Mouse (Mus musculus) WW6 (cell line): ENCODE data around the gene Cdc42bpg.
"Not testable (repeated sequence)": the region's sequence is repeated elsewhere in the genome, so short reads cannot be mapped to it uniquely, and the experiment has no call there.

Experiments
- DNase-seq: peaks from one replicate; pipeline ENCODE4 v3.0.0-alpha.2; 2013; ENCODE audit warnings: low read depth, low spot score

Cdc42bpg gene

DNA sequence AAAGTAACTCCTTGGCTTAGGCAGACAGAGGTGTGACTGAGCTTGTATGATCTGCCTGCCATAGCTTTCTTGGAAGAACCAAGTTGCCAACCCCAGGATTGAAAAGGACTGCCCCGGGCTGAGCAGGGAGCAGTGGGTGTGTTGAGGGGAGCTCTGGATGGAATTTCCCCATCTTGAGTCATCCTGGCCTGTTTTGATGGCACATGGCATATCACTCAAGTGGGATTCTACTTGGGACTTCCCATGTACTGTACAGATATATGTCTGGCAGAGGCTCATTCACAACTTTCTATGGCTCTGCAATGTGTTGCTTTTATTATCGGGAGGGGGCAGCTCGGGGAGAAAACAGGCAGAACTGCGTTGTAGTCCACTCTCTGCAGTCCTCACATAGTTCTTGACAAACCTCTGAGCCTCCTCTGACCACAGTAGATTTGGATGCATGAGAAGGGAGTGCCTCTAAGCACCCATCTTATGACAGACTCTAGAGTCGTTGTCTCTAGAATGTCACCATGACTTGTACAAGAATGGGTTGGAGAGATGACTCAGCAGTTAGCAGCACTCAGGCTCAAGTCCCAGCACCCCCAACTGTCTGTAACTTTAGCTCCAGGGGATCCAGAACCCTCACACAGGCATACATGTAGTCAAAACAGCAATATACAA, 9.6 kb upstream of the Cdc42bpg start:
- no peak for DNase-seq

DNA sequence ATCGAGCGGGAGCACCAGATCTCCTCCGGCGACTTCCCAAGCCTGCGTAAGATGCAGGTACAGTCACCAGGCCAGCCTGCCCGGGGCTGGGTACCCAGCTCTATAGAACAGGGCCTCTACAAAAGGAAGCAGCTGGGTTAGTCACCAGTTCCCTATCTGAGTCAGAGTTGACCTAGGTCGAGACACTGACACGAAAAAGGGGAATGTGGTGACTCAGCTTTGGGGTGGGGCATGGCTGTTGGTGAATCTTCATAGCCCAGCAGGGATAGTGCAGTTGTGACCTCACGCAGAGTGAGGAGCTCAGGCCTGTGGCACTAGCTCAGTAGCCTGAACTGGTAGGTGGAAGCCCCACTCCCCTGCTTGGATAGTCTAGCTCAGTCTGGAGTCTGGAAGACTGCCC, 8.6 kb upstream of the Cdc42bpg start:
- no peak for DNase-seq

DNA sequence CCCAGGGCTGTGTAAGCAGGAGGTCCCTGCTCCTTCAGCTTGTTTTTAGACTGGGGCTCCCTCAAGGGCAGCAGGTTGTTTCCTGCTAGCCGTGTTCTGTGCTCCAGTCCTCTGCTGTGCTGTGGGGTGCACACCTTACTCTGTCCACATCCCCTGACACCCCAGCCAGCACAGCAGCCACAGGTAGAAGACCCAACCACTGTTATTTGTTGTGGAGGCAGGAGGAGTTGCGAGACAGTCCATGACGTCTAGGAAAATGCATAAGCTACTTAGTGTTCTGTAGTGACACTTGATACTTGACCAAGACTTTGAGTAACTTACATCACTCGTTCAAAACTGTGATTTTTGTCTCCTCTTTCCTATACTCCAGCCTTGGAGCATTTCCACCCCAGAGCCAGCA, 7.3 kb upstream of the Cdc42bpg start:
- DNase-seq, result no peak

DNA sequence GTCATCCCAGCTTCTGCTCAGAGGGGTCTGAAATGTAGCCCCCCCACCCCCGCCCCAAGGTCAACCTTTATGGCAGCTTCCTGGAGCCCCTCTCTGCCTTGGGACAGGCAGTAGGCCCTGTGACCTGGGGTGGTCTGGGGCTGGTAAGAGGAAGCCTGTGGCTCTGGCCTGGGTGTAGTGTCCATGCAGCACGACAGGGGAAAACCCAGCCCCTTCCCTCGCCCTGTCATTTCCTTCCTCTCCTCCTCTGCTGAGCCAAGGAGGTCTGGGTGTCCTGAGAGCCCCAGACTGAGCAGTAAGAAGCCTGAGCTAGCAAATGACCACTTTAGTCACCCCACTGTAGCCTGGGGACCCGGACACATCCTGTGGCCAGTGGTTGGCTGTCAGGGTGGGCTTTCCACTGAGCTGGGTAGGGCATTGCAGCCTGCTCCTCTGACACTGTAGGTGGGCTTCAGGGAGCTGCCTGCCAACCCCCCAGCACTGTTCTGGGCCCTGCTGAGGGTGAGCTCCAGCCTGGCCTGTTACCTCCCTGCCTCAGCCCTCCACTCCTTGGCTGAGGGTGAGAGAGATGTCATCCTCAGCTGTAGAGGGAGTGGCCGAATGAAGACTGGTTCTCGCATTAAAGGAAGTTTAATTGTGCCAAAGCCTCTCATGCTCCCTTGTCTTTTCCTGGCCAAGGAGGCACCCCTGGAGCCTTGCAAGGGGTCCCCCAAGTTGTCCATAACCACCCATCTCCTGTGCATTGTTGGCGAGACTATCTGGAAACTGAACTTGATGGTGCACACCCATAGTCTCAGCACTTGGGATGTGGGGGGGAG, 6.6 kb upstream of the Cdc42bpg start:
- no peak for DNase-seq

DNA sequence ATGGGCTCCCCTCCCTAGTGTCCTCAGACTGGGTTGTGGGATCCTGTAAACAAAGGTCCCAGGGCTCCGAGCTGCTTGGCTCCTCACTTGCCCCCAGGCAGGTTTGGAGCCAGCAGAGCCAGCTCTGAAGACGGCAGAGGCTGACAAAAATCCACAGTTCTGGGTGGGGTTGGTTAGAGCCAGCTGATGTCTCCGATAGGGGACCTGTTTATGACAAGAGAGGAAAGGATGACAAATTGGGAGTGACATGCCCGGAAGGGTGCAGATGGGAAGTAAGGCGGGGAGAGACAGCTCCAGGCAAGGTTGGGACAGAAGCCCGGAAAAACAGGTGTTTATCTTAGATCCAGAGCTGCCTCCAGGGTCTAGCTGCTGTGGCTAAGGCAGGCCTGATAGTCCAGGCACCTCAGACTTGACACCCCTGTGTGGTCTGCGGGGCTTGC, 5.8 kb upstream of the Cdc42bpg start:
- no peak for DNase-seq

DNA sequence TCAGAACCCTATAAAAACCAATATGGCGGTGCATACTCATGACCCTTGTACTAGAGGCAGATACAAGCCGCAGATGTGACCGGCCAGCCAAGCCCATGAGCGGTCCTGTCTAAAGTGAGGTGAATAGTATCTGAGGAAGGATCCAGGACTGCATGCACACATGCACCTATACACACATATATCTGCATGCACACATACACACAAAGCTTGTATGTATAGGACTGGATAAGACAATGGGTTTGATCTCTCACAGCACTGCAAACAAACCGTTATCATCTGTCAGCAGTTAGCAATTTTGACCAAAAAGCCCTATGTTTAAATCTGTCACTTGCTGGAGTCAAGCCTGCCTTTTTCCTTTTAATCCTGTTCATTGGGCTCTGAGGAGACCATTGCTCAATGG, 4.1 kb upstream of the Cdc42bpg start:
- no peak for DNase-seq

DNA sequence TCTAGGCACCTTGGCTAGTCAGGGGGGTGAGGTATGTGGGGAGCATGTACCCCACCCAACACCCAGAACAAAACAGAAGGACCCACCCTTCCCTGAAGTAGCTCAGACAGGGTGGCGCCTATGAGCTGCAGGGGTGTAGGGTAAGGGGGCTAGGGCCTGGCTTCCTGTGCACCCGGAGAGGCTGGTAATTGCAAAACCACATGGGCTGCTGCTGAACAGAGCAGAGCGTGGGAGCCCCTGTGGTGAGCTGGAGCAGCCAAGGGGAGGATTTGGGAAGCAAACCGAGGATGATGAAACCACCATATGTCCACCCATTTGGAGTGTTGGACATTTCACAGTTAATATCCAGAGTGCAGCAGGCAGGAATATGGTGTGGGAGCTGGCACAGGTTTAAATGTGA, 3.7 kb upstream of the Cdc42bpg start:
- DNase-seq, result no peak

DNA sequence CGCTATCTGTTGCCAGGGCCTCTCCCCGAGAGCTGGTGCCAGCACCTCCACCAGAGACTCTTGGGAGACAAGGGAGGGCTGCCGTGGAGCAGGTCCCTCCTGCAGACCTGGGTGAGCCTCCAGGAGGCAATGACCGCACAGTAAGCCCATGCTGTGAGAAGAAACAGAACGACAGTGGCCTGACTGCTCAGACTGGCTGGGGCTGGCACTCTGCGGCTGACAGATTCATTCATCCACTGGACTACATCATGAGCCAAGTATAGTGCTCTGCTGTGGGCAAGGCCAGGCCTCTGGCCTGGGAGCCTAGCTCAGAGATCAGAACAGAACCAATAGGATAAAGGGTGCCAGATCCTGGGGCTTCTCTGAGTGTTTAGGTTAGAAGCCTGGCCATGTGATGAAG, 2.4 kb upstream of the Cdc42bpg start:
- DNase-seq, result no peak

DNA sequence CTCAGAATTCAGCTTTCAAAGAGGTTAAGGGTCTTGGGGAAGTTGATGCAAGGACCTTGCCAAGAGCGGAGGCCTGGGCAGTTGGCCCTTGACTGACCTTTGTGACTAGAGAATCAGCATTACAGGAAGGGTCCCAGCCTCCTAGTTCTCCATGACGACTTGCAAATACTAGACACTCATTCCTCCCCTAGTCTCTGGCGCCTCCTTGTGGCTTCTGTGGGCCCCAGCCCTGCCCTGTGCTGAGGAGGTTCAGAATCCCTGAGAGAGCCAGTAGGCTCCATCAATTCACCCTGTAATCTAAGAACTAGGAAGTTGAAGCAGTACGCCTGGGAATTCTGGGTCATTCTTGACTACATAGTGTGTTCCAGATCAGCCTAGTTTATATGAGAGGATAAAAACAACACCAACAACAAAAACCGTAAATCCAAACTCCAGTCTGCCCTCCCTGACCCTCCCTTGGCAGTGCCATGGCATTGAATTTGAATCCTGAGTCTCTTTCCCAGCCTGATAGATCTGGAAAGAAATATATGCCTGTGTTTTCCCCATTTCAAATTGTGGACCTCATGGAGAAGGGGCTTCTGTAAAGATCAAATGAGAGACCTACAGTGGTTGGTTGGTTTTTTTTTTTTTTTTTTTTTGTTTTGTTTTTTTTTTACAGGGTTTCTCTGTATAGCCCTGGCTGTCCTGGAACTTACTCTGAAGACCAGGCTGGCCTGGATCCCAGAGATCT, 1.3 kb upstream of the Cdc42bpg start:
- DNase-seq, result peak; percentile 63

DNA sequence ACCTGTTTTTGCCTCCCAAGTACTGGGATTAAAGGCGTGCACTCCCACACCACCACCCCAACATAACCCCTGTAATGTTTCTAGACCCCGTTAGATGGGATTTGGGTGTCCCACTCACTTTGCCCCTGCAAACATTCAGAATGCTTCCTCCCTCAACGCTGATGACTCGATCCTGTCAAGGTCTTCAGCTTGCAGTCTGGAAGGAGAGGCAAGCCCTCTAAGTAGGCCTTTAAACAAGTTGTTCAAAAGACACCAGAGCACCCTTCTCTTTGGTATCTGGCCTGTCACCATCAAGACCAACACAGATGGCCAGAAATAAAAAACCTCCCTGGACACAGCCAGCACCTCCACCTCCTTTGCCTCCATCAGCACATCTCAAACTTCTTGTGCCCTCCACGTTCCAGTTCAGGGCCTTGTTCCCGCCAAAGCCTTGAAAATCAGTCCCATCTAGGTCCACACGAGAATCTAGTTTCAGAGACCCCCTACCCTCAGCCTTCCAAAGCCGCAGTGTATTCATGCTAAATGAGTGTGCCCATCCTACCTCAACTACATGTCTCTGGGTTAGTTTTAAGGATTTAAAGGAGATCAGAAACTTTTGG, 640 bp upstream of the Cdc42bpg start:
- DNase-seq, result no peak

DNA sequence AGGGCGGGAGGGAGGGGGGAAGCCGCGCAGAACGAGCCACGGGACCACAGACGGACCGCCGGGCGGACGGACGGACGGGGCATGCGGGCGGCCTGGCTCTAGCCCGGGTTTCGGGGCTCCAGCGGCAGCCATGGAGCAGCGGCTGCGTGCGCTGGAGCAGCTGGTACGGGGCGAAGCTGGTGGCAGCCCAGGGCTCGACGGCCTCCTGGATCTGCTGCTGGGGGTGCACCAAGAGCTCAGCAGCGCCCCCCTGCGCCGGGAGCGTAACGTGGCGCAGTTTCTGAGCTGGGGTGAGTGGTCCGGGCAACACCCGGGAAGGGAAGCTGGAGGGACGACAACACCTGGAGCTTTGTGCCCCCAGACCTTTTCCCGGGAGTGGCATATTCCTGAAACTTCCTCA, 330 bp downstream of the Cdc42bpg start:
- DNase-seq, result peak; percentile 79

DNA sequence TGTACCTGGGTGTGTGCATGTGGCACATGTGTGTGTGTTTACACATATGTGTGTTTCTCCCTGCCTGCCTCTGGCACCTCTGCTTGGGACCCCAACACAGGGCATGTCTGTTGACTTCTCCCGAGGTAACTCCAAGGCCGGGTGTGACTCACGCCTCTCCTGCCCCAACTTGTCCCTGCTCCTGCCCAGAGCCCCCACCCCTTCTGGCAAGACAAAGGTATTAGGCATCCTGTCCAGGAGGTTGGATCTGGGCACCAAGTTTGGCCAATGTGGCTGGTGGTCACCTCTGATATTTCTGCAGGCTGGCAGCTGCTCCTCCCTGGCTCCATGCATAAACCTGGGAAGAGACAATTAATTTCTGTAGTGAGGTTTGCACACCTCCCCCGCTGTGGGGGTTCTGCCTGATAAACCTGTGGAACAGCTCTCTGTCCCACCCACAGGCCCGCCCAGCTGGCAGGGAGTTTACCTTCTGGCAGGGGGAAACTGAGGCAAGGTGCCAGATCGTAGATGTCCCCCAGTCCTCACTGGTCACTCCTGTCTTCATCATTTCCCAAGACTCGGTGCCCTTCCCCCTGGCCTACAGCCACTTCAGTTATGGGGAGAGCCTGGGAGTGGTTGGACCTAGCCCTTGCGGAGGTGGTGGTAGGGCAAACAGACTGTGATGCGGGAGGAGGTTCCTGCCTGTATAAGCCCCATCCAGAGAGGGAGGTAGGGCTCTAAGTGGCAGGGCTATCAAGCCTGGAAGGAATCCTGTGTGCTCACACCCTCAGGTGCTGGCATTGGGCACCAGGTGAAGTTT, 1.7 kb downstream of the Cdc42bpg start:
- no peak for DNase-seq

DNA sequence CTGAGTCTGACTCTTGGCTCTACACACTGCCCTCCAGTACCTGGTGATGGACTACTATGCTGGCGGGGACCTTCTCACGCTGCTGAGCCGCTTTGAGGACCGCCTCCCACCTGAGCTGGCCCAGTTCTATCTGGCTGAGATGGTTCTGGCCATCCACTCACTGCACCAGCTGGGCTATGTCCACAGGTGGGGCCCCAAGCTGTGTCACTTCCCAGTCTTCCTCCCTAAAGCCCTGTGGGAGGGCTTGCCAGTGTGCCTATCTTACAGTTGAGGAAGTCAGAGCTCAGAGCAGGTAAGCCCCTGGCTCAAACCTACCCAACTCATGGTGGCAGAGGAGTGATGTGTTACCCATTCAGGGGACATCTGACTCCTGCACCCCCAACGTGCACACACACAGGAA, 3.9 kb downstream of the Cdc42bpg start:
- no peak for DNase-seq

DNA sequence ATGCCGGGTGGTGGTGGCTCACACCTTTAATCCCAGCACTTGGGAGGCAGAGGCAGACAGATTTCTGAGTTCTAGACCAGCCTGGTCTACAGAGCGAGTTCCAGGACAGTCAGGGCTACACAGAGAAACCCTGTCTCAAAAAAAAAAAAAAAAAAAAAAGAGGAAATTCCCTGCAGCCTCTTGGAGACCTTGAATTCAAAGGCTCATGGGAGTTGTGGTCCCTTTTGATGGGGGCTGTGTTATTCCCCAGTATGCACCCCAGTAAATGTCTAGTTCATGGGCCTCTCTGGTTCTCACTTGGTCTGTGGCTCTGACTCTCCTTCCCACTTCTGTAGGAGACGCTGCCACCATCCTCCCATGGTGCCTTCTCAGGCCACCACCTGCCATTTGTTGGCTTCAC, 5.5 kb downstream of the Cdc42bpg start:
- DNase-seq, result not testable (repeated sequence)

DNA sequence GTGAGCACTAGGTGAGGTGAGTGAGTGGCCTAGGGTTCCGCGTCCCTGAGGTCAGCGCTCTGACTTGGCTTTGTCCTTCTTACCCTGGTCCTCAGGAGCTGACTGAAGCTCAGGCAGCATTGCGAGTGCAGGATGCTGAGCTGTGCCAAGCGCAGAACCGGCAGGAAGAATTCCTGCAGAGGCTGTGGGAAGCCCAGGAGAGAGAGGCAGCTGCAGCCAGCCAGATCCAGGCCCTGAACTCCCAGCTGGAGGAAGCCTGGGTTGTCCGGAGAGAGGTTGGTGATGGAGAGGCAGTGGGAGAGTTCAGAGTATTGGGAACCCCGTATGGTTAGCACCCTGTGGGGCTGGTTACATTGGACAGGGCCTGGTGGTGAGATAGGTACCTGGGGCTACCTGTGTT, 7.5 kb downstream of the Cdc42bpg start:
- no peak for DNase-seq

DNA sequence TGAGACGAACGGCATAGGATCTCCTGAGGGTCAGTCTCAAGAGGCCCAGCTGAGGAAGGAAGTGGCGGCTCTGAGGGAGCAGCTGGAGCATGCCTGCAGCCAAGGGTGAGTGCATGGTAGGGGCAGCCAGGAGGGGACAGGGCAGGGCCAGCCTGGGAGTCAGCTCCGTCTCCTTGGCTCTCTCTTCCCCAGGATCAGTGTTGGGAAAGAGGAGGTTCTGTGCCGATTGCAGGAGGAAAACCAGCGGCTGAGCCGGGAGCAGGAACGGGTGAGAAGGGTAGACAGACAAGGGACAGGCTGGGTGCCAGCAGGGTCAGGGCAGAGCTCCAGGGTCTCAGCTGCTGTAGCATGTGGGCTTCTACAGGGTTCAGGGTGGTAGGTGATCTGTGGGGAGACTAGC, 8.3 kb downstream of the Cdc42bpg start:
- DNase-seq, result no peak

DNA sequence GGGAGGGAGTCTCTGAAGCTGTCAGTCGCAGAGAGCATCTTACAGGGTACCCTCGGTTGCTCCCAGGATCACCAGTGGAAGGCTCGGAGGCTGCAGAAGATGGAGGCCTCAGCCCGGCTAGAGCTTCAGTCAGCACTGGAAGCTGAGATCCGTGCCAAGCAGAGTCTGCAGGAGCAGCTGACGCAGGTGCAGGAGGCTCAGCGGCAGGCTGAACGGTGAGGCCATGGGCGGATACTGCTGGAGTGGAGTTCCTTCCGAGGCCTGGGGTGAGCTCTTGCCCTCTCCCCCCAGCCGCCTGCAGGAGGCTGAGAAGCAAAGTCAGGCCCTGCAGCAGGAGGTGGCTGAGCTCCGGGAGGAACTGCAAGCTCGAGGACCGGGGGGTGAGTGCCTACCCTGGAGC, 9.3 kb downstream of the Cdc42bpg start:
- DNase-seq, result no peak

DNA sequence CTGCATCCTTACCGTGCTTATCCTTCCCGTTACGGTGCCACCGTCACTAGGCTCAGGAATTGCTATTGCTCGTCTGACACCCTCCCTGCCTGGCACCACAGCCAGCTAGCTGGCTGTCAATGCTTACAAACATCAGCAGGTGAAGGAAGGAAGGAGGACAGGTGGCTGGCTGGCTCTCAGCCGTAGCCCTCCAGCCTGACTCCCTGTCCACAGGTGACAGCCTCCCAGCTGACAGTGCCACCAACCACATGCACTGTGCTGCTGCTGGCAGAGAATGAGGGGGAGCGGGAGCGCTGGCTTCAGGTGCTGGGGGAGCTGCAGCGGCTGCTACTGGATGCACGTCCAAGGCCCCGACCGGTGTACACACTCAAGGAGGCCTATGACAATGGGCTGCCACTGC, 11.9 kb downstream of the Cdc42bpg start:
- no peak for DNase-seq

DNA sequence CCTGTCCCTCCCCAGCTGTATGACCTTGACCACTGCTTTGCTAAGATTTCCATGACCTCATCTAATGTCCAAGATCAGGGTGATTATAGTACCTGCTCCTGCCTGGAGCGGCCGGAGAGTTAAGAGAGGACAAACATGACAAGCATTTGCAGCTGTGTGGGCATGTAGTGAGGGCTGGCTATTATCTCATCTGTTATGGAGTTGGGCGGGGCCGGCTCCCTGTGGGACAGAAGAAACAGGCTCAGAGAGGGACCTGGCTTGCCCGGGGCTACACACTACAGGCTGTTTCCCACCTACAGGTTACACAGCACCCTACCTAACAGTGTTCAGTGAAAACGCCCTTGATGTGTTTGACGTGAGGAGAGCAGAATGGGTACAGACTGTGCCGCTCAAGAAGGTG, 15.1 kb downstream of the Cdc42bpg start:
- no peak for DNase-seq

DNA sequence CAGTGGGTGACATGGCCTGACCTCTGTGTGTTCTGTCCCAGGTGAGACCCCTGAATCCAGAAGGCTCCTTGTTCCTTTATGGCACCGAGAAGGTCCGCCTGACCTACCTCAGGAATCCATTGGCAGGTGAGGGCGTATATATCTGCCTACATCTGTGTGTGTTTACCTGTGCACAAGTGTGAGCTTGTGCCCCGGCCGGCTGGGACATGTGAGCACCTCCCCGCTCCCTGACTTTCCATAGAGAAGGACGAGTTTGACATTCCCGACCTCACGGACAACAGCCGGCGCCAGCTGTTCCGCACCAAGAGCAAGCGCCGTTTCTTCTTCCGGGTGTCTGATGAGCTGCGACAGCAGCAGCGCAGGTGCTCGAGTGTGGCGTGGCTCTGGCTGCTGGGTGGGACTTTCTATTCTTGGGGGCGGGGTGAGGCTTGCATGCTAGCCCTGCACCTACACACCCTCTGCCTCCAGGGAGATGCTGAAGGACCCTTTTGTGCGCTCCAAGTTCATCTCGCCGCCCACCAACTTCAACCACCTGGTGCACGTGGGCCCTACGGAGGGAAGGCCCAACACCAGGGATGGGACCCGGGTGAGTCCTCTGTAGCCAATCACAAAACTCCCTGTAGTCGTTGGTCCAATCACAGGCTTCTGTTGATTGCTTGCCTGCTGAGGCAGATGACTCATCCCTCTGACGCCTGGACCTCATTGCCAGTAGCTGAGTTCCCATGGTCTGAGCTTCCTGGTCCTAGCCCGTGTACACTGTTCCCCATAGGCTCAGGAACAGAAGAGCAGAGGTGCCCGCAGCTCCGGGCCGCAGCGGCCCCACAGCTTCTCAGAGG, 15.7 kb downstream of the Cdc42bpg start:
- DNase-seq, result peak; percentile 65

DNA sequence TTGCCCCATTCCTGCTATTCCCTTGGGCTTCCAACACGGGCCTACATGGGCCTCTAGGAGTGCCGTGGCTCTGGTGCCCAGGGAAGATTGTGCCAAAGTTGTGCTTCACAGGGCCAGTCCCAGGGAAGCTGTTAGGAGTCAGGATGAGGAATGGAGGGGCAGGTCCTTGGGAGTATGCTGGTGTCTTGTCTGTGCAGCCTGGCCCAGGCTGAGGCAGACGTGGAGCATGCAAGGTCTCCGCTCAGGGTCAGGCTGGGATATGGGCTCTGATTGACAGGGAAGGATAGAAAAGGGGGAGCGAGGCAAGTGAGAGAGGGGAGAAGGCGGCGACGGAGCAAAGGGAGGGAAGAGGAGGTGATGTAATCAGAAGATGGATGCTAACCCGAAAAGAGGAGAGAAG, 18.5 kb downstream of the Cdc42bpg start:
- DNase-seq, result no peak
